Mouse (Mus musculus): Measurements from ENCODE around the gene Sctr. TPM values are rescaled to one million over a fixed set of nuclear protein-coding genes. Genes with fewer than 3 reads are reported as not detected.
A peak's percentile ranks its signal among the peaks of the same experiment; 100 is the strongest.

The Sctr gene
- polyA plus RNA-seq, 1 experiment from 2014 or later = 0.52 TPM

DNA sequence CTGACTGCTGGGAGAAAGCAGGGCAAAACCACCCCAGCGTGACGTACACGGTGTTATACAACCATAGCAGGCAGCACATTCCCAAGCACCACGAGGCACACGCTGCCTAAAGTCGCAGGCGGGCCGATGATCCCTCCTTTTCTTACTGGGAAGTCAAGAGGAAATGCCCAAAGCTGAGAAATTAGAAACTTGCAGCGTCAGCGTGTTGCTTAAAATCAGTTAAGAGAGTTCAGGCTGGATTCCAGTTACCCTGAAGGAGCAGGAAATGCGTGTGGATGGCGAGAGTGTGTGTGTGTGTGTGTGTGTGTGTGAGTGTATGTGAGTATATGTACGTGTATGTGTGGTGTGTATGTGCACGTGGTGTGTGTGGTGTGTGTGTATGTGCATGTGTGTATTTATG is 50.4 kb downstream of the Sctr start:
- no peak overlapping the region for H3K27ac ChIP-seq
- no peak overlapping the region for H3K4me2 ChIP-seq
- no peaks in the 10 kb centered on the region for H3K9me3 ChIP-seq (replicated peaks)
- H3K36me3 ChIP-seq (ENCODE audit: poor library complexity, severe bottlenecking) = no peaks in the 10 kb centered on the region
- H3K4me1 ChIP-seq = no peaks in the 10 kb centered on the region
- WGBS = 83% methylated on average over 14 of the region's 14 CpGs
- H3K9ac ChIP-seq = no peak overlapping the region
- no peaks in the 10 kb centered on the region for H3K27me3 ChIP-seq
- ATAC-seq = no peak
- no peak overlapping the region for H3K4me3 ChIP-seq

DNA sequence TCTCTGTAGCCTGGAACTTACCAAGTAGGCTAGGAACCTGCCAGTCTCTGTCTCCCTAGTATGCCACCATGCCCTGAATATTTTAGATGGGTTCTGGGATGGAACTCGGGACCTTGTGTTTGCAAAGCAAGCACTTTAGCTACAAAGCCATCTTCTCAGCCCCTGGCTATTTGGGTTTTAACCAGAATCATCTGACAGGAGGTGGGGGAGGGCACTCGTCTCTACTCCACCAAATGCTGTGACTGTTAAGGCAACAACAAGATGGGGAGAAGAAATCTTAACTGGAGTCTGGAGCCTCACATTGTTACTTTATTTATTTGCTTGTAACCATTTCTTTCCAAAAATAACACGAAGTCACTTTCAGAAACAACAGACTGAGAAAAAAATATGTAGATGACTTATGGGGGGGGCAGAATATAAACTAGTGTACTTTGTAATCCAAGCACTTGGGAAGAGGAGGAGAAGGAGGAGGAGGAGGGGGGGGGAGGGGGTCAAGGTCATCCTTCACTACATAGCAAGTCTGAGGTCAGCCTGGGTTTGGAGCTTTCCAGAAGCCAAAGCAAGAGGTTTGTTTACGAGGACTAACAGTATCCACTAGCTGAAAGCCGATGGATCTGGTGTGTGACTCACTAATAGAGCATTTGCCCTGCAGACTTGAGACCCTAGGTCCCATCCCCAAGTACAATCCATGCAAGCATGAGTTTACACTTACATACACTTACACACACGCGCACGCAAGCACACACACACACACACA is 51.2 kb downstream of the Sctr start:
- Histone ChIP-seq H3K9me3 (replicated peaks) (no peaks in the 10 kb centered on the region), H3K27me3 (no peaks in the 10 kb centered on the region), H3K9ac (no peak overlapping the region), H3K4me3 (no peak overlapping the region), H3K36me3 (ENCODE audit: poor library complexity, severe bottlenecking) (no peaks in the 10 kb centered on the region), H3K4me1 (no peaks in the 10 kb centered on the region), H3K4me2 (no peak overlapping the region), H3K27ac (no peak overlapping the region)
- WGBS = 83% methylated on average over 8 of the region's 8 CpGs
- no peak for ATAC-seq

- Histone ChIP-seq H3K9ac (no peak overlapping the region), H3K27ac (no peak overlapping the region), H3K9me3 (replicated peaks) (no peaks in the 10 kb centered on the region), H3K4me3 (no peak overlapping the region), H3K27me3 (no peaks in the 10 kb centered on the region), H3K4me1 (no peaks in the 10 kb centered on the region), H3K36me3 (ENCODE audit: poor library complexity, severe bottlenecking) (no peaks in the 10 kb centered on the region), H3K4me2 (no peak overlapping the region)
- WGBS = 69% methylated on average over 5 of the region's 5 CpGs
- no peak for ATAC-seq
Observed at GRCm38 (mm10) chr1:120060687-120061086, 54.0 kb downstream of the Sctr start.

DNA sequence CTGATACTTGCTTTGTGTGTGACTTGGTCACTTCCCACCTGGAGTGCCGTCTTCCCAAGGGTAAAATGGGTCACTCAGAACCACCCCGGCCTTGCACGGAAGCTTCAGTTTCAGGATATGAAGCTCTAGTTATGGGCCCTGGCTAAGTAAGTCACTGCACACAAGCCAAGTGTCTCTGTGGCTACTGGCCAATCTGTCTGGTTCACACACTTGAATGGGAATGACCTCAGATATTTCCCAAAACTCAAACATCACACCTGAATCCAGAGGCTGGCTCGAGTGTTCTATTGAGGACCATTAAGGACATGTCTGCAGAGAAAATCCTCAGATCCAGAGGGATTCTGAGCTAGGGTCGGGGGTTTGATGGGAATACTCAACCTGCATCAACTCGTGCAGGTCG is 55.5 kb downstream of the Sctr start:
- Histone ChIP-seq H3K4me1 (no peaks in the 10 kb centered on the region), H3K9me3 (replicated peaks) (no peaks in the 10 kb centered on the region), H3K36me3 (ENCODE audit: poor library complexity, severe bottlenecking) (no peaks in the 10 kb centered on the region), H3K9ac (no peak overlapping the region), H3K27ac (no peak overlapping the region), H3K27me3 (no peaks in the 10 kb centered on the region), H3K4me3 (no peak overlapping the region), H3K4me2 (no peak overlapping the region)
- no peak for ATAC-seq
- 93% methylated on average over 7 of the region's 7 CpGs for whole genome bisulfite sequencing

GRCm38 (mm10) chr1:120064036-120064682 is 57.5 kb downstream of the Sctr start:
- Histone ChIP-seq H3K4me1 (no peaks in the 10 kb centered on the region), H3K9ac (no peak overlapping the region), H3K4me3 (no peak overlapping the region), H3K36me3 (ENCODE audit: poor library complexity, severe bottlenecking) (no peaks in the 10 kb centered on the region), H3K27me3 (no peaks in the 10 kb centered on the region), H3K9me3 (replicated peaks) (no peaks in the 10 kb centered on the region), H3K4me2 (no peak overlapping the region), H3K27ac (no peak overlapping the region)
- ATAC-seq = no peak
- WGBS = 92% methylated on average over 11 of the region's 11 CpGs

DNA sequence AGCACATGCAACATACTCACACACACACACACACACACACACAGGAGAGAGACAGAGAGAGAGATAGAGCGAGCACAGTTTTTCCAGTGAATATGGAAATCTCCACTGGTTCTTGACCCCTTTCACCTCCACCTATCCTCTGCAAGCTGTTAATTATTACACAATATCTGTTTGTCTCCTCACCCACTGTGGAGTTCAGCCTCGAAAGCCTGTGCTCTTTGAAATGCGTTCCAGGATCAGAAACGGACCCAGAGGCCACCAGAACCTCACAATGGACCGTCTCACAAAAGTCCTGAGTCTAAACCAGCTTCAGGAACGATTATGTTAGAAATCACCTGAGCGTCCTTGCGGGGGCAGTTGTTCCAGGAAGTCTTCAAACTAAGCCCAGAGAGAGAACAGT is 59.5 kb downstream of the Sctr start:
- no peak overlapping the region for H3K27ac ChIP-seq
- WGBS = 88% methylated on average over 8 of the region's 8 CpGs
- no peak for ATAC-seq

GRCm38 (mm10) chr1:120066625-120067024 is 59.9 kb downstream of the Sctr start:
- Histone ChIP-seq H3K9ac (no peak overlapping the region), H3K27ac (no peak overlapping the region), H3K27me3 (peaks cover 4% of the 10 kb centered on the region; the same call in 1 of the 2 replicates), H3K4me1 (no peaks in the 10 kb centered on the region), H3K36me3 (ENCODE audit: poor library complexity, severe bottlenecking) (no peaks in the 10 kb centered on the region), H3K9me3 (replicated peaks) (no peaks in the 10 kb centered on the region), H3K4me3 (no peak overlapping the region), H3K4me2 (no peak overlapping the region)
- no peak for ATAC-seq
- WGBS = 84% methylated on average over 3 of the region's 3 CpGs

More for the DNA sequence above, 59.5 kb downstream of the Sctr start:
- no peaks in the 10 kb centered on the region for H3K4me1 ChIP-seq
- H3K27me3 ChIP-seq = no peaks in the 10 kb centered on the region
- H3K9me3 ChIP-seq (replicated peaks) = no peaks in the 10 kb centered on the region
- H3K4me3 ChIP-seq = no peak overlapping the region
- H3K4me2 ChIP-seq = no peak overlapping the region
- H3K9ac ChIP-seq = no peak overlapping the region
- no peaks in the 10 kb centered on the region for H3K36me3 ChIP-seq (ENCODE audit: poor library complexity, severe bottlenecking)

DNA sequence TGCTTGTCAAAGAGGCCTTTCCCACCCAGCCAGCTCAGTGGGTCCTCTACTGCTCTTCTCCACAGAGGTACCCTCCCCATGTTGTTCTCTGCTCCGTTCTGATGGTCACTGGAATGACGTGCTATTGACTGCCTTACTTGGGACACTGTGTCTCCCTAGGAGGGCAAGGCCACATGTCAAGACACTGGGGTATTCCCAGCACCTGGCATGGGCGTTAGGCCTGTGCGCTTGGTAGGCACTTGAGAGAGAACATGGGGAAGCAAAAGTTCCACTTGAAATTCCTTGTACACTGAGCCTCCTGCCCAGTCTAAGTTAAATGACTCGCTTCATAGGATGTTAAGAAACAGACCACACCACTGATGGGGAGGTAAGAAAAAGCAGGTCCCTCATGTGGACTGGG is 62.4 kb downstream of the Sctr start:
- Histone ChIP-seq H3K4me2 (no peak overlapping the region), H3K9me3 (replicated peaks) (no peaks in the 10 kb centered on the region), H3K27me3 (peaks cover 27% of the 10 kb centered on the region), H3K4me3 (no peak overlapping the region), H3K9ac (no peak overlapping the region), H3K27ac (no peak overlapping the region), H3K36me3 (ENCODE audit: poor library complexity, severe bottlenecking) (no peaks in the 10 kb centered on the region), H3K4me1 (peaks cover 16% of the 10 kb centered on the region)
- no peak for ATAC-seq
- WGBS = 77% methylated on average over 5 of the region's 5 CpGs

DNA sequence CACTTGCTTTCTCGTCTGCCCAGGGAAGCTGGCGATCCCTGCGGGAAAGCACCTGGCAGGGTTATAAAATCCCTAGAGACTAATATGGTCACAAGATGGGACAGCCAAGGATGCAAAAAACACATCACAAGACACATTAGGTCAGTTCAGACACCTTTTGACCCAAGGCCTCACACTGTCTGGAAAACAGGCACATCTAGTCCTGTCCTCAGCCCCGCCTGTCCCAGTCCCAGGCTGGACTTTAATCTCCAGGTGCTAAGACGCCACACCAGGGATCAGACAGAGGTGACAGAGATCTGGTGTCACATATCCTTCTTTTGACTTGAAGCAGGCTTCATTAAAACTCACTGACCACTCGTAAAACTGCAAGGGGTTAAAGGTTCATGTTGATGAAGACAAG is 63.5 kb downstream of the Sctr start:
- Histone ChIP-seq H3K9me3 (replicated peaks) (no peaks in the 10 kb centered on the region), H3K27ac (no peak overlapping the region), H3K4me3 (no peak overlapping the region), H3K27me3 (peaks cover 35% of the 10 kb centered on the region), H3K9ac (no peak overlapping the region), H3K4me2 (no peak overlapping the region), H3K36me3 (ENCODE audit: poor library complexity, severe bottlenecking) (no peaks in the 10 kb centered on the region), H3K4me1 (peaks cover 17% of the 10 kb centered on the region)
- 65% methylated on average over 6 of the region's 6 CpGs for WGBS
- no peak for ATAC-seq

GRCm38 (mm10) chr1:120071133-120071532 is 64.4 kb downstream of the Sctr start:
- Histone ChIP-seq H3K27ac (no peak overlapping the region), H3K4me3 (no peak overlapping the region), H3K36me3 (ENCODE audit: poor library complexity, severe bottlenecking) (no peaks in the 10 kb centered on the region), H3K4me1 (peaks cover 17% of the 10 kb centered on the region), H3K9me3 (replicated peaks) (no peaks in the 10 kb centered on the region), H3K9ac (no peak overlapping the region), H3K27me3 (peaks cover 41% of the 10 kb centered on the region), H3K4me2 (no peak overlapping the region)
- WGBS = 88% methylated on average over 4 of the region's 4 CpGs
- ATAC-seq = no peak

- Histone ChIP-seq H3K27me3 (peaks cover 41% of the 10 kb centered on the region), H3K4me2 (peak overlapping the region; percentile 78), H3K4me1 (peaks cover 24% of the 10 kb centered on the region), H3K9me3 (replicated peaks) (no peaks in the 10 kb centered on the region), H3K27ac (no peak overlapping the region), H3K4me3 (peak overlapping the region; percentile 36), H3K9ac (peak overlapping the region; percentile 45; the same call in 1 of the 2 replicates), H3K36me3 (ENCODE audit: poor library complexity, severe bottlenecking) (no peaks in the 10 kb centered on the region)
- ATAC-seq = no peak
- 17% methylated on average over 16 of the region's 16 CpGs for WGBS
Observed at GRCm38 (mm10) chr1:120072900-120073299, 66.2 kb downstream of the Sctr start.

DNA sequence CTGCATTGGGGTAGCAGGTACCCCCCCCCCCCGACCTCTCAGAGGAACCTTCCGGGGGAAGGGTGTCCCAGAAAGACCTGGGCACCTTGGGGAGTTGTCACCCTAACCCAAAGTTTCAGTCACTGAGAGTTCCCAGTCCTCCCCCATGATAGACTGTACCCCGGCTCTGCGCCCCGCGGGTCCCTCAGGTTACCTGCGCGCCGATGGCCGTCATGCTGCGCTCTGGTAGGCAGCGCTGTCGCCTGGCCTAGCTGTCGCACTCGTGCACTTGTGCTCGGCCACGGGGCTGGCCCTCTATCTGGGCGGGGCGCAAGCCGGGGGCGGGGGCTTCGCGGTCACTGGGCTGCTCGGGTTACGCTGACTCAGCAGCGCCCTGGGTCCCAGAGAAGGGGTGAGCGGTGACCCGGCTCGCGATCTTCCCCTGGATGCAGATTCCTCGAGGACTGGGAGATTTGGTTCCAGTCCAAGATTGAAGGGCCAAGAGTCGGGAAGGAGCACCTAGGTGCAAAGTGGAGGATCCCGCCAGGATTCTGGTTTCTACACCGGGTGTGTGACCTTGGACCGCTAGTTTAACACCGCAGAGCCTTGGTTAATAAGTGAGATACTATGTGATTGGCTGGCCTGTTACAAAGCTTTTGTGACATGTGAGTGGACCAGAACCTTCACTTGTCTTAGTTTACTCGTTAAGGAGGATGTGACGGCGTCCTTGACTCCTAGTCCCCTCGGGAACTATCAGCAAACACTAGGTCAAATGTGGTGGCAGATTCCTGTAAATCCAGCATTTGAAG is 67.0 kb downstream of the Sctr start, which contains the start of gene Tmem37:
TSS of gene Tmem37 (minus strand) at position 556 of the 788 bp plus-strand sequence.
- no peaks in the 10 kb centered on the region for H3K36me3 ChIP-seq (ENCODE audit: poor library complexity, severe bottlenecking)
- peak; percentile 72 for ATAC-seq
- 2% methylated on average over 38 of the region's 40 CpGs for WGBS
- H3K9me3 ChIP-seq (replicated peaks) = no peaks in the 10 kb centered on the region
- H3K27me3 ChIP-seq = peaks cover 41% of the 10 kb centered on the region
- peaks cover 28% of the 10 kb centered on the region for H3K4me1 ChIP-seq
- peak within 1 kb of the TSS; percentile 78 for H3K4me2 ChIP-seq
- H3K9ac ChIP-seq = peak within 1 kb of the TSS; percentile 45
- peak within 1 kb of the TSS; percentile 36 for H3K4me3 ChIP-seq
- no peak within 1 kb of the TSS for H3K27ac ChIP-seq

All from forebrain, embryonic 13.5 days (tissue).